Mouse (Mus musculus) subcutaneous adipose tissue, adult 2 months (tissue): ENCODE results near the gene Fndc7. TPM values are rescaled to one million over a fixed set of nuclear protein-coding genes. Genes with fewer than 3 reads are reported as not detected.

ENCODE experiments used
- polyA plus RNA-seq: library from polyadenylated mRNA; depleted of rRNA; stranded (reverse); fragments of >200 nt; gene quantifications from 2 replicates; pipeline ENCODE4 v1.2.3, GENCODE M21; 2012; ENCODE audit warnings: low replicate concordance; rRNA removed

Gene Fndc7
- polyA plus RNA-seq, result 0.43 and 0.93 TPM in 2 replicates

DNA sequence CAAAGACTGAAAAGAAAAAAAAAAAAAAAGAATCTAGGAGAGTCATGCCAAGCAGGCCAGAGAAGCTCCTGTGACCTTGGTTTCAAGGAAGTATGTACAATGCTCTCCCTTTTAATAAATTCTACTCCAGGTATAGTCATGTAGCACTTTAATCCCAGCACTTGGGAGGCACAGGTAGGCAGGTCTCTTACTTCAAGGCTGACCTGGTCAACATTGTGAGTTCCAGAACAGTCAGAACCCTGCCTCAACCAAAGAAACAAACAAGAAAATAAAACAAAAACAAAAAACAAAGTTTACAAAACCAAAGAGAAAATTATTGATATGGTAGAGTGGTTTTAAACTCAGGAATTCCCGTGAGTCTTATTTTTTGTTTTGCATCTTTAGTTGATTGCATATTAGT is at the start of gene Fndc7:
Fndc7 (minus strand) TSS at position 101 of the 400 bp plus-strand sequence.

DNA sequence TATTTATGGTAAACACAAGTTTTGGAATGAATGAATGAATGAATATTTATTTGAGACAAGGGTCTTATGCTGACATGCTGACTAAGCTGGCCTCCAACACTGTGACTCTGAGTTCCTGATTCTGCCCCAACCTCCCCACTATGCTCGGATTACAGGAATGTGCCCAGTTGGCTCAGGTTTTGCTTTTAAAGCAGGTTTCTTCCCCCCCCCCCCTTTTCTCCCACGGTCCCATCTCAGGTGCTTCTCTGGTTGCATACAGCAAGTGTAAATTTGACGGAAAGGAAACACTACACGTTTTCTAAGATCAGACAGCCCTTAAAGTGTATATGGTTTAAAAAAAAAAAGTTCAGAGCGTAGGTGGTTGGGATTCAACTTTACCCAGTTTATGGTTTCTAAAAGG is 49.8 kb upstream of the Fndc7 start, which contains the start of gene Henmt1:
Henmt1 (plus strand) TSS at position 301 of the 400 bp plus-strand sequence.

DNA sequence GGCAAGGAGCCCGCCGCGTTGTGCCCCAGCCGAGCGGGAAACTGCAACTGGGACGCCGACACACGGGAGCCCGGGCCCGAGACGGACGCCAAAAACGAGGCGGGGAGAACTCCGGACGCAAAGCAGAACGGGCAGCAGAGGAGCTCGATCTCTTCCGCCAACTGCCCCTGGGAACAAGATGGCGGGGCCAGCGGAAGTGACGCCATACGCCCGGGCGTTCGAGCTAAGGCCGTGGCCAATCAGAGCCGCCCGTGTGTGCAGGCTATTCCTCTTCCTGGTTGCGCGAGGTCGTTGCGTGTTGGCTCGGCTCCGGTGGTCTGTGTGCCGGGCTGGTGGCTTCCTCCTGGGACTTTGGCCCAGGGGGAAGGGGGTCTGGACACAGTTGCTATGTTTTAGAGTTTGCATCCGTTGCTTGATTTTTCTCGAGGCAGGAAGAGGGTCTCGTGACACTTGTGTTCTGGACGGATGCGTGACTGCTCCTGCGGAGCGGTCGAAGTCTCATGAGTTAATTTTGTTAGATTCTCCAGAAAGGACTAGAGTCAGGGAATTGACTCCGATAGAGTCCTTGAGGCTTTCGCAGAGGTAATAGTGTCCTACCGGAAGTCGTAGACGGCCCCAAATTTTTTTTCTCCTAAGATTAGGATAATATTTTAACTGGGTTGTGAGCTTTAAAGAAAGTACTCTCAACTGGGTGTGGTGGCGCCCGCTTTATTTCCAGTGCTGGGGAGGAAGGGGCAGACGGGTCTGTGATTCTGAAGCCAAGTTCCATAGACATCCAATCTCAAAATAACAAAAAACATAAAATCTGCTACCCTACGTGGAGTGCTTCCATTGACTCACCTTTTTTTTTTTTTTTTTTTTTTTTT is 22.0 kb upstream of the Fndc7 start, which contains the start of gene Prpf38b:
Prpf38b (minus strand) TSS at position 180 of the 866 bp plus-strand sequence.

DNA sequence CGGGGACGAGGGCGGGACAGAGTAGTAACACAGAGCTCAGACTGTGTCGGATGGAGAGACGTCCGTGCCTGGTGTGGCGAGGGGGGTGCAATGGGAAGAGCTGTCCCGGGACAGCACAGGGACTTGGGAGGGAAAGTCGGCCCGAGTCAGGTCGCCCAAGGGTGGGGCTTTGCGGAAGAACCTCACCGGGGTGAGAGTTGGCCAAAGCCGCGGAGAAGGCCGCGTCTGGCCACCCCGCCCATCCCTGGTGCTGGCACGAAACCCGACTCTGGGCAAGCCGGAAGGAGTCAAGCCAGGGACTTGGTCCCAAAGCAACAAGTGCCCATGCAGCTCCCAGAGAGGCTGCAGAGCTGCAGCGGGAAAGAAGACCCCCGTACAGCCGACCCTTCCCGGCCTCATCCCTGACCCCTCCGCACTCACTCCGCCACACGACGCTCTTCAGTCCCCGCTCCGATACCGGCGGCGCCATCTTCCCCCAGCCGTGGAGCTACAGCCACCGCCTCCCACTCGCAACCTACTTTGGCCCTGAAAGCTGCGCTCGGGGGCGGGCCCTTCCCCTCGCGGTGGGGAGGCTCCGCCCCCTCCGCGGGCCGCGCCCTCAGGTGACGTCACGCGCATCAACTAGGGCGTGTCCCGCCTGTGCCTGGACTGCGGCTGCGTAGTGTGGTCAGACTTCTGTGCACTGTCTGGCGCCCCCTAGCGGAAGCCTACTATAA is 49.6 kb downstream of the Fndc7 start, which contains the start of gene Stxbp3:
Stxbp3 (minus strand) TSS at position 527 of the 716 bp plus-strand sequence.

Other genes starting within 250 kb of the Fndc7 start
- 28.8 and 47.1 TPM in 2 replicates for gene Clcc1, start 236.1 kb downstream of the Fndc7 start, polyA plus RNA-seq
- 1.9 and 18.5 TPM in 2 replicates for gene Gpsm2, start 167.7 kb downstream of the Fndc7 start, polyA plus RNA-seq
- gene Aknad1, start 150.3 kb downstream of the Fndc7 start, polyA plus RNA-seq, result 0.09 and 0.42 TPM in 2 replicates
- gene Stxbp3, start 49.5 kb downstream of the Fndc7 start, polyA plus RNA-seq, result 15.4 and 16.0 TPM in 2 replicates
- 31.7 and 57.2 TPM in 2 replicates for gene Prpf38b, start 21.7 kb upstream of the Fndc7 start, polyA plus RNA-seq
- 0.08 TPM in 1 of 2 replicates, not detected in the other for gene Henmt1, start 49.9 kb upstream of the Fndc7 start, polyA plus RNA-seq
- gene Gm9857, start 50.4 kb upstream of the Fndc7 start, polyA plus RNA-seq, result 0.90 TPM in 1 of 2 replicates, not detected in the other
- 25.2 and 41.0 TPM in 2 replicates for gene Fam102b, start 137.6 kb upstream of the Fndc7 start, polyA plus RNA-seq
- gene Slc25a54, start 190.5 kb upstream of the Fndc7 start, polyA plus RNA-seq, result not detected in 2 replicates
- gene Slc25a24, start 233.1 kb upstream of the Fndc7 start, polyA plus RNA-seq, result 6.9 and 14.9 TPM in 2 replicates